Mouse (Mus musculus) spleen, adult 2 months (tissue): ENCODE results near the gene Inka2.

Experiments
- CTCF ChIP-seq: fragments of 200-500 bp; IDR thresholded peaks from 2 replicates; pipeline ENCODE4 v1.5.1; 2011; ENCODE audit warnings: mild to moderate bottlenecking, inconsistent platforms; ENCODE audit not compliant: insufficient read depth, insufficient read length, insufficient replicate concordance; ENCODE audit errors: extremely low read depth
- POLR2A ChIP-seq: fragments of 200-500 bp; IDR thresholded peaks from 2 replicates; pipeline ENCODE4 v1.6.1; 2011; ENCODE audit warnings: low read depth, low read length, inconsistent platforms

DNA sequence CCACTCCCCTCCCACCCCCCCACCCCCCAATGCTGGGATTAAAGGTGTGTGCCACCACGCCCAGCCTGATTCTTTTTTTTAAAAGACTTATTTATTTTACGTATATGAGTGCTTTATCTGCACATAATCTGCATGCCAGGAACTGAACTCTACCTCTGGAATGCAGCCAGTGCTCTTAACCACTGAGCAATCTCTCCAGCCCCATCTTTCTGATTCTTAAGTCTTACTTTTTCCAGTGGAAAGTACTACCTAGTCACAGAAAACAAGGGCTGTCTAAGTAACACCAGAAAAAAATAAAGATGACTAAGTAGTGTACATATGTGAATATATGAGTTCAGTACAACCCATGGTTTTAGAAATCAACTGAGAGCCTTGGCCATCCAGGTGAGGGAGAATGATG lies 42.1 kb downstream of the Inka2 start:
- TF ChIP-seq CTCF: no peak
- TF ChIP-seq POLR2A: no peak
